Mouse (Mus musculus) CH12.LX (cell line): ENCODE data around the gene Maml2. TPM values are rescaled to one million over a fixed set of nuclear protein-coding genes. Genes with fewer than 3 reads are reported as not detected.

Experiments used
- DNase-seq: peaks from one replicate; pipeline ENCODE4 v3.0.0-alpha.2; 2013; ENCODE audit errors: extremely low read depth
- H3K27ac ChIP-seq: 2 replicates; pipeline ENCODE4 v1.5.1; 2012; ENCODE audit warnings: low read depth, mild to moderate bottlenecking, control low read depth, moderate library complexity; ENCODE audit not compliant: insufficient read depth
- H3K27me3 ChIP-seq: replicated peaks from 2 replicates; pipeline ENCODE3; 2012; ENCODE audit warnings: inconsistent platforms
- H3K36me3 ChIP-seq, 2 experiments: replicated peaks in 1 of 2; 2 replicates each; pipeline versions ENCODE3 to v1.6.1; 2012; ENCODE audit warnings: inconsistent platforms in 1 of 2, low read length in 1 of 2, mild to moderate bottlenecking in 1 of 2, mixed read lengths in 1 of 2, moderate library complexity in 1 of 2; ENCODE audit not compliant: control insufficient read depth in 1 of 2, insufficient read depth in 1 of 2
- H3K4me1 ChIP-seq, 2 experiments: 2 replicates each; pipeline ENCODE4 v1.6.1; 2012; ENCODE audit warnings: inconsistent platforms in 1 of 2, moderate library complexity in 1 of 2; ENCODE audit not compliant: insufficient read depth in 2 of 2, control insufficient read depth in 1 of 2
- H3K4me2 ChIP-seq: 2 replicates; pipeline ENCODE4 v1.6.1; 2012; ENCODE audit warnings: low read depth, mild to moderate bottlenecking, control low read depth; ENCODE audit not compliant: poor library complexity, insufficient read depth, severe bottlenecking
- H3K4me3 ChIP-seq, 3 experiments: fragments of 150-350 bp in 1 of 3; sonication (generic) in 1 of 3; replicated peaks in 1 of 3; 2 replicates each; pipeline versions ENCODE3 to v1.5.1; 2011 to 2012; ENCODE audit warnings: low read depth in 2 of 3, low read length in 2 of 3, mild to moderate bottlenecking in 2 of 3, moderate library complexity in 2 of 3, control low read depth in 1 of 3, improper control_type of control experiment in 1 of 3, inconsistent platforms in 1 of 3, mixed read lengths in 1 of 3; ENCODE audit not compliant: poor library complexity in 1 of 3
- H3K79me2 ChIP-seq: replicated peaks from 2 replicates; pipeline ENCODE4 v1.6.1; 2012; ENCODE audit warnings: mild to moderate bottlenecking, moderate library complexity; ENCODE audit not compliant: control insufficient read depth, poor library complexity, insufficient read depth, severe bottlenecking; ENCODE audit errors: extremely low read depth
- H3K9ac ChIP-seq: 2 replicates; pipeline ENCODE4 v1.6.1; 2012; ENCODE audit warnings: low read depth, mild to moderate bottlenecking, control low read depth, moderate library complexity; ENCODE audit not compliant: insufficient read depth
- H3K9me3 ChIP-seq: replicated peaks from 2 replicates; pipeline ENCODE3; 2012; ENCODE audit warnings: low read length, inconsistent platforms, mixed read lengths
- BHLHE40 ChIP-seq: IDR thresholded peaks from 2 replicates; pipeline ENCODE4 v1.6.1; 2011; ENCODE audit warnings: mild to moderate bottlenecking, low read depth, low read length, improper control_type of control experiment
- ETS1 ChIP-seq: conservative IDR thresholded peaks from 2 replicates; pipeline ENCODE4 v1.6.1; 2012; ENCODE audit warnings: low read depth, mild to moderate bottlenecking, inconsistent platforms, low read length, improper control_type of control experiment, moderate library complexity
- JUND ChIP-seq: conservative IDR thresholded peaks from 2 replicates; pipeline ENCODE4 v1.6.1; 2011; ENCODE audit warnings: low read depth, low read length, improper control_type of control experiment
- KAT2A ChIP-seq: IDR thresholded peaks from 2 replicates; pipeline ENCODE4 v1.6.1; 2012; ENCODE audit warnings: low read length, improper control_type of control experiment, inconsistent platforms; ENCODE audit not compliant: insufficient replicate concordance
- MAX ChIP-seq: IDR thresholded peaks from 2 replicates; pipeline ENCODE4 v1.6.1; 2011; ENCODE audit warnings: low read length, improper control_type of control experiment
- MXI1 ChIP-seq: IDR thresholded peaks from 2 replicates; pipeline ENCODE4 v1.6.1; 2011; ENCODE audit warnings: mild to moderate bottlenecking, low read depth, low read length, improper control_type of control experiment
- MYC ChIP-seq: IDR thresholded peaks from 2 replicates; pipeline ENCODE4 v1.6.1; 2011; ENCODE audit warnings: low read depth, mild to moderate bottlenecking, improper control_type of control experiment, low read length
- RAD21 ChIP-seq: IDR thresholded peaks from 2 replicates; pipeline ENCODE4 v1.6.1; 2011; ENCODE audit warnings: low read depth, mild to moderate bottlenecking, low read length, improper control_type of control experiment, moderate library complexity
- SMC3 ChIP-seq: IDR thresholded peaks from 2 replicates; pipeline ENCODE4 v1.6.1; 2011; ENCODE audit warnings: low read depth, low read length, improper control_type of control experiment
- TCF12 ChIP-seq: IDR thresholded peaks from 2 replicates; pipeline ENCODE4 v1.6.1; 2014; ENCODE audit warnings: low read depth, mild to moderate bottlenecking, inconsistent platforms, low read length, improper control_type of control experiment
- USF1 ChIP-seq: IDR thresholded peaks from 2 replicates; pipeline ENCODE4 v1.6.1; 2014; ENCODE audit warnings: low read depth, mild to moderate bottlenecking, inconsistent platforms, low read length, improper control_type of control experiment
- ZC3H11A ChIP-seq: IDR thresholded peaks from 2 replicates; pipeline ENCODE4 v1.6.1; 2012; ENCODE audit warnings: low read depth, mild to moderate bottlenecking, inconsistent platforms, low read length, improper control_type of control experiment
- ZMIZ1 ChIP-seq: IDR thresholded peaks from 2 replicates; pipeline ENCODE4 v1.6.1; 2012; ENCODE audit warnings: low read depth, mild to moderate bottlenecking, inconsistent platforms, low read length, improper control_type of control experiment
- dilution Hi-C: fragments of 300-500 bp; cut with MboI; formaldehyde crosslinking; loops from 2 replicates; pipeline ENCODE4 v1.14.3; 2020; ENCODE audit warnings: low sequenced_read_pairs; ENCODE audit not compliant: extremely low pct_unique_long_range_greater_than_20kb, extremely low pct_ligation_motif_present
- in situ Hi-C: fragments of 300-500 bp; cut with MboI; formaldehyde crosslinking; loops from 3 replicates; pipeline ENCODE4 v1.14.3; 2019; ENCODE audit warnings: low sequenced_read_pairs, low pct_ligation_motif_present, low pct_unique_long_range_greater_than_20kb, mixed read lengths
- polyA plus RNA-seq: library from polyadenylated mRNA; unstranded; fragments of >175 nt; gene quantifications from 2 replicates; pipeline ENCODE4 v1.2.1, GENCODE M21; 2012; ENCODE audit warnings: low read depth; ENCODE audit not compliant: insufficient read length
- total RNA-seq, 2 experiments: library from RNA; depleted of rRNA; stranded (reverse); fragments of 300-350 nt in 1 of 2; fragments of >200 nt in 1 of 2; gene quantifications; 2 replicates each; pipeline ENCODE4 v1.2.3; 2012 to 2014

Maml2 gene
- total and polyA plus RNA-seq, 3 experiments = 5.9 to 9.1 (median 5.9) TPM

DNA sequence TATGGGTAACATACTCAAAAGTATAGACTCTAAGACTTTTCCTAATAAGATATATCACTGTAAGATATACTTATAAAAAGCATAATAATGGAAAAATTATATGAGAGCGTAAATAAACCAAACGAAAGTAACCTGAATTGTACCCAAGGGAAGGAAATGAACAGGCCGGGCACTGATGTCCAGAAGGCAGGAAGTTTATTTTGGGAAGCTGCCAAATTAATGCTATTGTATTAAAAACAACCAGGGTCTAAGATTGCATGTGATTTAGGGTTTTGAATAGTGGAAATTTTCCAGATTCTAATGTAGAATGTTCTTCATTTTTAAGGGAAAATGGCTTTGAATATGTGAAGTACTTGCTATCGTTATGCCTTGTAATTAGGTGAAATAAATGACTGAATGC lies 454.8 kb downstream of the Maml2 start:
- dilution Hi-C loops = no loop called here
- H3K4me2 ChIP-seq = no peak overlapping the region
- H3K4me3 ChIP-seq = no peak overlapping the region
- H3K27me3 ChIP-seq = no peaks in the 10 kb centered on the region
- peaks cover 0 to 5% of the 10 kb centered on the region in 2 experiments for H3K36me3 ChIP-seq
- H3K9ac ChIP-seq = no peak overlapping the region
- H3K27ac ChIP-seq = no peak overlapping the region
- TF ChIP-seq SMC3 (no peak), MAX (no peak), ETS1 (no peak), MXI1 (no peak), TCF12 (no peak), KAT2A (no peak), MYC (no peak), ZMIZ1 (no peak), BHLHE40 (no peak), JUND (no peak), RAD21 (no peak), USF1 (no peak), ZC3H11A (no peak)
- TF ChIP-seq, all 38 proteins: peak for 0
- in situ Hi-C loops = no loop called here
- no peak for DNase-seq
- peaks cover 2 to 11% of the 10 kb centered on the region in 2 experiments; a peak in 3 of 4 replicates for H3K4me1 ChIP-seq
- H3K79me2 ChIP-seq = peaks cover 30% of the 10 kb centered on the region
- peaks cover 3% of the 10 kb centered on the region for H3K9me3 ChIP-seq

Other genes with a start within 250 kb of the Maml2 start
- gene Jrkl, start 52.1 kb upstream of the Maml2 start, total RNA-seq (2012; rRNA removed) = 2.3 and 2.4 TPM in 2 replicates
- gene Jrkl, start 52.1 kb upstream of the Maml2 start, total RNA-seq (2014; rRNA removed) = 3.7 and 4.2 TPM in 2 replicates
- 2.5 and 3.1 TPM in 2 replicates for gene Jrkl, start 52.1 kb upstream of the Maml2 start, polyA plus RNA-seq
- gene Ccdc82, start 51.0 kb upstream of the Maml2 start, total RNA-seq (2012; rRNA removed) = 8.1 and 9.5 TPM in 2 replicates
- 11.3 and 14.2 TPM in 2 replicates for gene Ccdc82, start 51.0 kb upstream of the Maml2 start, total RNA-seq (2014; rRNA removed)
- 11.9 and 12.6 TPM in 2 replicates for gene Ccdc82, start 51.0 kb upstream of the Maml2 start, polyA plus RNA-seq
- not detected in 2 replicates for gene Gm17571, start 148.8 kb downstream of the Maml2 start, total RNA-seq (2012; rRNA removed)
- gene Gm17571, start 148.8 kb downstream of the Maml2 start, total RNA-seq (2014; rRNA removed) = not detected in 2 replicates
- not detected in 2 replicates for gene Gm17571, start 148.8 kb downstream of the Maml2 start, polyA plus RNA-seq